Mouse (Mus musculus) kidney, postnatal 0 days (tissue): ENCODE measurements at regions not wholly inside any gene's neighbourhood (a gene's known extent, or its start where the extent isn't known, plus 50 kb on each side); places are given as distances from the start of the nearest gene placed in this dataset.

Source experiments
- ATAC-seq: fragments of 200-750 bp; cut with Nextera tagmentation; replicated peaks from 2 replicates; pipeline ENCODE4 v1.8.0; 2017; ENCODE audit warnings: low read depth, moderate number of reproducible peaks, moderate TSS enrichment, moderate library complexity; ENCODE audit not compliant: low FRiP score
- DNase-seq: peaks from one replicate; pipeline ENCODE4 v3.0.0-alpha.2; 2016; ENCODE audit warnings: low spot score
- H3K27ac ChIP-seq: fragments of 300-500 bp; sonication (generic); 2 replicates; pipeline ENCODE4 v1.5.1; 2014; ENCODE audit warnings: mild to moderate bottlenecking
- H3K27me3 ChIP-seq: fragments of 300-500 bp; sonication (generic); 2 replicates; pipeline ENCODE4 v1.6.1; 2014; ENCODE audit warnings: low read length, mixed read lengths; ENCODE audit not compliant: insufficient read depth
- H3K36me3 ChIP-seq: fragments of 300-500 bp; sonication (generic); 2 replicates; pipeline ENCODE4 v1.6.1; 2014; ENCODE audit warnings: low read length, mixed read lengths; ENCODE audit not compliant: insufficient read depth
- H3K4me1 ChIP-seq: fragments of 300-500 bp; sonication (generic); replicated peaks from 2 replicates; pipeline ENCODE4 v1.6.1; 2014; ENCODE audit warnings: antibody characterized with exemption, low read length, mixed read lengths; ENCODE audit not compliant: insufficient read depth
- H3K4me2 ChIP-seq: fragments of 300-500 bp; sonication (generic); 2 replicates; pipeline ENCODE4 v1.6.1; 2014; ENCODE audit warnings: mild to moderate bottlenecking, low read length, moderate library complexity, mixed read lengths
- H3K4me3 ChIP-seq: fragments of 300-500 bp; sonication (generic); replicated peaks from 2 replicates; pipeline ENCODE4 v1.5.1; 2014; ENCODE audit warnings: low read depth, low read length
- H3K9ac ChIP-seq: fragments of 300-500 bp; sonication (generic); 2 replicates; pipeline ENCODE4 v1.6.1; 2014; ENCODE audit warnings: low read depth, low read length
- H3K9me3 ChIP-seq: fragments of 300-500 bp; sonication (generic); replicated peaks from 2 replicates; pipeline ENCODE4 v1.6.1; 2016; ENCODE audit warnings: low read length, inconsistent platforms, mixed read lengths
- CTCF ChIP-seq: IDR thresholded peaks from 2 replicates; pipeline ENCODE4 v1.5.1; 2016; ENCODE audit warnings: antibody characterized with exemption, low read depth, mild to moderate bottlenecking, moderate library complexity
- WGBS: fragments of 180-500 bp; shearing (Covaris S2); extraction: QIAGEN DNeasy Blood & Tissue Kit; methylation state at CpG from one replicate; pipeline ENCODE4 v1.1.7; 2014; 5-methylcytosine and 5-hydroxymethylcytosine counted together

GRCm38 (mm10) chr14:120583807-120584206, 105.6 kb downstream of the Rap2a start:
- no peaks in the 10 kb centered on the region for H3K4me1 ChIP-seq
- no peak overlapping the region for H3K4me3 ChIP-seq
- ATAC-seq, result no peak
- no peaks in the 10 kb centered on the region for H3K27me3 ChIP-seq
- DNase-seq, result peak; percentile 41
- 70% methylated on average over 3 of the region's 3 CpGs for WGBS
- H3K4me2 ChIP-seq, result no peak overlapping the region
- no peak for TF ChIP-seq CTCF
- no peak overlapping the region for H3K9ac ChIP-seq
- H3K27ac ChIP-seq, result no peak overlapping the region
- no peaks in the 10 kb centered on the region for H3K36me3 ChIP-seq
- no peaks in the 10 kb centered on the region for H3K9me3 ChIP-seq

GRCm38 (mm10) chr14:120592191-120592590, 113.9 kb downstream of the Rap2a start:
- no peaks in the 10 kb centered on the region for H3K9me3 ChIP-seq
- H3K27me3 ChIP-seq, result no peaks in the 10 kb centered on the region
- no peak for TF ChIP-seq CTCF

GRCm38 (mm10) chr14:120600414-120600935, 122.2 kb downstream of the Rap2a start:
- no peaks in the 10 kb centered on the region for H3K4me1 ChIP-seq
- no peak overlapping the region for H3K4me3 ChIP-seq
- no peak overlapping the region for H3K4me2 ChIP-seq
- TF ChIP-seq CTCF, result no peak
- DNase-seq (no peak), ATAC-seq (no peak)
- H3K27me3 ChIP-seq, result no peaks in the 10 kb centered on the region
- no peak overlapping the region for H3K27ac ChIP-seq
- no peak overlapping the region for H3K9ac ChIP-seq
- no peaks in the 10 kb centered on the region for H3K36me3 ChIP-seq
- 85% methylated on average over 9 of the region's 9 CpGs for WGBS
- no peaks in the 10 kb centered on the region for H3K9me3 ChIP-seq

More at GRCm38 (mm10) chr14:120592191-120592590, 113.9 kb downstream of the Rap2a start:
- Histone ChIP-seq H3K27ac (no peak overlapping the region), H3K4me2 (no peak overlapping the region), H3K9ac (no peak overlapping the region), H3K4me3 (no peak overlapping the region), H3K36me3 (no peaks in the 10 kb centered on the region), H3K4me1 (no peaks in the 10 kb centered on the region)
- DNase-seq, result no peak
- no peak for ATAC-seq
- WGBS, result 84% methylated on average over 2 of the region's 2 CpGs

- 88% methylated on average over 7 of the region's 7 CpGs for WGBS
- no peaks in the 10 kb centered on the region for H3K9me3 ChIP-seq
These were observed 123.3 kb downstream of the Rap2a start for GRCm38 (mm10) chr14:120601510-120601909.

GRCm38 (mm10) chr14:120603849-120604492, 125.7 kb downstream of the Rap2a start:
- WGBS, result 49% methylated on average over 6 of the region's 6 CpGs
- Histone ChIP-seq H3K9ac (no peak overlapping the region), H3K9me3 (no peaks in the 10 kb centered on the region), H3K4me3 (no peak overlapping the region), H3K27ac (no peak overlapping the region), H3K4me1 (no peaks in the 10 kb centered on the region), H3K27me3 (no peaks in the 10 kb centered on the region), H3K36me3 (no peaks in the 10 kb centered on the region), H3K4me2 (no peak overlapping the region)
- no peak for TF ChIP-seq CTCF
- ATAC-seq (no peak), DNase-seq (no peak)

More at GRCm38 (mm10) chr14:120601510-120601909, 123.3 kb downstream of the Rap2a start:
- Histone ChIP-seq H3K4me3 (no peak overlapping the region), H3K27me3 (no peaks in the 10 kb centered on the region), H3K9ac (no peak overlapping the region), H3K27ac (no peak overlapping the region), H3K36me3 (no peaks in the 10 kb centered on the region), H3K4me1 (no peaks in the 10 kb centered on the region), H3K4me2 (no peak overlapping the region)
- no peak for ATAC-seq
- DNase-seq, result no peak
- TF ChIP-seq CTCF, result no peak

- no peak overlapping the region for H3K9ac ChIP-seq
- H3K27ac ChIP-seq, result no peak overlapping the region
- H3K4me3 ChIP-seq, result no peak overlapping the region
- H3K36me3 ChIP-seq, result no peaks in the 10 kb centered on the region
- DNase-seq, result no peak
- ATAC-seq, result no peak
- no peaks in the 10 kb centered on the region for H3K4me1 ChIP-seq
- no peaks in the 10 kb centered on the region for H3K9me3 ChIP-seq
- 88% methylated on average over 3 of the region's 3 CpGs for WGBS
- no peak for TF ChIP-seq CTCF
- H3K27me3 ChIP-seq, result no peaks in the 10 kb centered on the region
- no peak overlapping the region for H3K4me2 ChIP-seq
These were observed 129.6 kb downstream of the Rap2a start for GRCm38 (mm10) chr14:120607801-120608200.
